Mouse (Mus musculus) activated CD4-positive, CD25-positive, alpha-beta regulatory T cell, adult 4 months (primary cell): ENCODE data around the gene Cldn14. TPM values are rescaled to one million over a fixed set of nuclear protein-coding genes. Genes with fewer than 3 reads are reported as not detected.
A peak's percentile ranks its signal among the peaks of the same experiment; 100 is the strongest.
"Not testable (repeated sequence)": the region's sequence is repeated elsewhere in the genome, so short reads cannot be mapped to it uniquely, and the experiment has no call there.

Experiments used
- ATAC-seq: one replicate; pipeline ENCODE4 v1.8.0; 2017
- polyA plus RNA-seq, 2 experiments: library from polyadenylated mRNA; unstranded; fragments of 100-300 nt; shearing (Covaris generic); gene quantifications; one replicate each; pipeline ENCODE4 v1.2.1; 2017

The Cldn14 gene
- polyA plus RNA-seq: not detected

DNA sequence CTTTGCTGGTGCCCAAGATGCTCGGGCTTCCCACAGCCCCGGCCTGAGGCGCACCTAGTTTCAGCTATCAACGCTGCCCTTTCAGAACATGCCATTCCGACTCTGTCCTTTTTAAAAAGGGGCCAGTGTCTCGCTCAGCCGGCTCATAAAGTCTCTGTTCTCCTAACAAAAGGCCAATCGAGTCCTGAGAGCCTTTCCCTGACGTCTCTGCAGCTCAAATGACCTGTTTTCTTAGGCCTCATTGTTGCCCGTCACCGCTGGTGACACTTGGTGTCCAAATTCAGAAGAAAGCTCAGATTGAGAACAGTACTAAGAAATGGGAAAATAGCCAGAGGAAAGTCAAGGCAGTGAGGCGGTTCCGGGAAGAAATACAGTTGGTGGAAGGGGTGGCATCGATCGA, at the start of gene Cldn14:
Cldn14 (minus strand) TSS at position 101 of the 400 bp plus-strand sequence.
- no peak for ATAC-seq

DNA sequence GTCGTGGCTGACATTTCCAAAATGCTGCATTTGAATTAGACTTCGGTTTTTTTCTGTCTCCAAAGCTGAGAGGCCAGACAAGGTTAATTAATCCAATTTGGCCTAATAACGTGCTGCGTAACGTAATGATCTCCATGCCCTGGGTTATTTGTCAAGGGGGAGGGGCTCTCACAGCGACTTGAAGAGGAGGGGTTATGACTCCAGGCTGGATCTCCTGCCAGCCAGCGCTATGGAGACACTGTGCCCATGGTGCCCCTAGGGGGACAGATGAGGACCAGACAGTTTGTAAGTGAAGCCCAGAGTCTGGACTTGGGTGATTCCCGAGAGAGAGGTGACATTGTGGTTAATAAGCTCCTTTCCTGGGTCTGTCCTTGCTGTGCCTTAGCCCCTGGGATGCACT, 46.9 kb upstream of the Cldn14 start:
- no peak for ATAC-seq

DNA sequence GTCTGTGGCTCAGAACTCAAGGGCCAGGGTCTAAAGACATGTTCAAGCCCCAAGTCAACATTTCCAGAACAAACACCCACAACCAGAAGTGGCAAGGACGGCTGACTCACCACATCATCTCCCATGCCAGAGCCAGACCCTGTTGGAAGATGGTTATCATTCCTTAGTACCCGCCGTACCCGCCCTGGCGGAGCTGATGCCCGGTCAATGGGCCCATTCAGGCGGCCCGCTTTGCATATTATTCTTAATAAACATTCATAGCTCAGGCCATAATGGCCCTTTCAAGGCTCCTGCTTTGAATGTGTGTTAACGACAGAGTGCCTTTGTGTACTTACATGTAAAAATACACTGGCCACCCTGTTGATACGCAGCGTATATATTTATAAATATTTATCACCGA, 46.5 kb upstream of the Cldn14 start:
- no peak for ATAC-seq

DNA sequence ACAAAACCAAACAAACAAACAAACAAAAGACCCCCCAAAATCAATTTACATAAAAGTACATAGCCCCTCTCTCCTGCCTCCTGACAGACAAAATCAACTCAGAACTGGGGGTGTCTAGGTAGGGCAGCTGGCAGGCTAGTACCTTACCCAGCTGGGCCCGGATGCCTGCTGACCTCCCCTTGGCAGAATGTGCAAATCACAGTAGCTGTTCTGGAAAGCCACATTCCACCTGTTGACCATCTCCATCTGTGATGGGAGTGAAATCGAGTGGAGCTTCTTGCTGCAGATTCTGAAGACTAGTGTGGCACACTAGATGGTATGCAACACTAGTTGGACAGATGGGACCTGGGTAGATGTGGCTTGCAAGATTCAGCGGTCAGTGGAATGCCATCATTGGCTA, 41.7 kb upstream of the Cldn14 start:
- no peak for ATAC-seq

DNA sequence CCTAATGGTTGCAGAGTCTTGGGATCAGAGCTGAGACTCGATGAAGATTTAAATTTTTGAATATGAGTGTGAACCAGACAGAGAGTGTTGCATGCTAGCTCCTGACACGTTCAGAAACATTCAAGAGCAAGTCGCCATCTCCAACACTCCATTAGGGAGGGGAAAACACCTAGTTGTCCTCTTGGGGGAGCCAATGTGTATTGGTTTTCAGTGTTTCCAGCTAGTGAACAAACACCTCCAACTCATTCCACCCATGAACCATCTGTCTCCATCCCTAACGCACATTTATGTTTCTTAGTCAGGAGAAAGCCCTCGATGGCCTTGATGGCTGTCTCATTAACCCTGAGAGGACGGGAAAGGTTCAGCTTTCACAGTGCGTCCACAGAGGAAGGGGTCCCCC, 36.4 kb upstream of the Cldn14 start:
- ATAC-seq: no peak

DNA sequence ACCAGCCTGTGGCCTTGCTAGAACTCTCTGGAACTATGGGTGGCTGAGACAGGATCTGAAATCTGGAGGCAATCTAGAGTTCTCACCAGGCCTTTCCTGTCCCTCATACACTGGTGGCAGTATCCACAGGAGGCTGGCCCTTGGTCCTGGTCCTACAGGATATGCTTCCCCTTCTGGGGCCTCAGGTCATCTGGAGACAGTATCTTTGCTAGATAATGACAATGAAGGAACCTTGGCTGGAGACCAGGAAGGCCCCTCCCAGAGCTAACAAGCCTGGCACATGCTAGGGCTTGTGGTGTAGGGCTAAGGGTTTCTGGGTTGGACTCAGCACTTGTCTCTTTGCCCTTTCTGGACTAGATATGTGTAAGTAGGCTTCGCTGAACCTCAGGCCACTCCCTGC, 35.2 kb upstream of the Cldn14 start:
- no peak for ATAC-seq

GRCm38 (mm10) chr16:94041065-94041712, 32.6 kb upstream of the Cldn14 start:
- no peak for ATAC-seq

DNA sequence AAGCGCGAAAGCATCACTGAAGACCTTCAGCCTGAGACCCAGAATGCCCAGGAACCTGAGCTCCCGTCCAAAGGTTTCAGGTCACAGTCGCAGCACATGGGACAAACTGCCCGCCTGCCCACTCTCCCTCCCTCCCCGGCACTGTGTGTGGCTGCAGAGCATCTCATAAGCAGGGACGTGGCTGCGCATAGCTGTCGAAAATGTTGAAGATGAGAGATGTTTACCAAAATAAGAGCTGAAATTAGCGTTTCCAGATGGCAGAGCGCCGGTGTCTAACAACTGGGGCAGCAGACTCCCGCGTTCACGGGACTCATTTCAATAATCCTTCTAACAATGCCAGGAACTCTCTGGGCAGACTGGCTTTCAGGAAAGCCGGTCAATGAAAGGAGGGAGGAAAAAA, 31.8 kb upstream of the Cldn14 start:
- ATAC-seq: no peak

DNA sequence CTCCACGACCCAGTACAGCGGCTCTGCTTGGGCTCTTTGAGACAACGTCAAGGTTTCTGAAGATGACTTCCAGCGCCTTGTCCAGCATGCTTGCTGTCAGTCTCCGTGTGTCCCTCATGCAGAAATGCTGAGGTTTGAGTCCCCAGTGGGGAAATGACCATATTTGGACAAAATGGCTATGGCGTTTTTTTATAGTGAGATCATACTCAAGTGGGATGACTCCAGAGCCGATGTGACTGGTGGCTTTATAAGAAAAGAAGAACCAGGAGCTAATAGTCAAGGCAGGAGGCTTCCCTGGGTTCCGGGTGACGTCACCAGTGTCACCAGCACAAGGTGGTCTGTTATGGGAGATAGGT, 30.3 kb upstream of the Cldn14 start:
- no peak for ATAC-seq

DNA sequence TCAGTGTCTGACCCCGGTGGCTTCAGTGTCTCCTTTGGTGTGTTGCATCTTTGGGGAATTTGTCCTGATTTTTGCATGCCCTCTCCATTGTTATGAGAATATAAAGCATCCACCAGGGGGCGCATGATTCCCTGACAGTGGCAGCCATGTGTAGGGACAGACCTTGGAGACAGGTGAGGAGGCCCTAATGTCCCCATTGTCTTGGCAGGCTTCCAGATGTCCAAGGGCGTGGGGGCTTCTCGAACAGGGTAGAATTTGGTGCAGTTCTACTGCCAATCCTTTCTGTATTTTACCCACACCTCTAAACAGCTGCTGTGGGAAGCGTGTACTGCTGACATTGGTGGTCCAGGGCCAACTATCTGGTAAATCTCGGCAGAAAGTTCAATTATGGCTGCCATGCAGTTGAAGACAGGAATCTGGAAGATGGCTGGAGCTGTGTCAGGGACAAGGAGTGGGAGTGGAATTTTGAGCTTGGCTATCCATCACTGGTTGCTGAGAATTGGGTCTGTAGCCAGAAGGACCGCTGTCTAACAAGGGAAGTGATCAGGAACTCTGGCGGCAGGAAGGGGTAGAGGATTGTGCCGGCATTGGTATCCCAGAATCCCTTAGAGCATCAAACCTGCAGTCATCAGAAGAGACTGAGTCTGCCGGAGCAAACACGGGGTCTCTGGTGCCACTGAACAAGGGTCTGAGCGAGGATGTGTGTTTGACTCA, 29.8 kb upstream of the Cldn14 start:
- ATAC-seq: peak; percentile 36

DNA sequence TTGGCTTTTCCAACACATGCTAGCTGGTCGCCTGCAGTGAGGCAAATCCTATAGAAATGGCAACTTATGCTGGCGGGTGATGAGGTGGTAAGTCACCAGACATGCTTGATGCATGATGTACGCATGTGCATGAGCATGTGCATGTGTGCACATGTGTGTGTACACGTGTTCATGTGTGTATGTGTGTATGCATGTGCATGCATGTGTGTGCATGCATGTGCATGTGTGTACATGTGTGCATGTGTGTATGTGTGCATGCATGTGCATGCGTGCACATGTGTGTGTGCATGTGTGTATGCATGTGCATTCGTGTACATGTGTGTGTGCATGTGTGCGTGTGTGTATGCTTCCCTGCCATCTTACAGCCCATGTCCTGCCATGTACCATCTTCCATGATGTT, 28.6 kb upstream of the Cldn14 start:
- ATAC-seq: no peak

DNA sequence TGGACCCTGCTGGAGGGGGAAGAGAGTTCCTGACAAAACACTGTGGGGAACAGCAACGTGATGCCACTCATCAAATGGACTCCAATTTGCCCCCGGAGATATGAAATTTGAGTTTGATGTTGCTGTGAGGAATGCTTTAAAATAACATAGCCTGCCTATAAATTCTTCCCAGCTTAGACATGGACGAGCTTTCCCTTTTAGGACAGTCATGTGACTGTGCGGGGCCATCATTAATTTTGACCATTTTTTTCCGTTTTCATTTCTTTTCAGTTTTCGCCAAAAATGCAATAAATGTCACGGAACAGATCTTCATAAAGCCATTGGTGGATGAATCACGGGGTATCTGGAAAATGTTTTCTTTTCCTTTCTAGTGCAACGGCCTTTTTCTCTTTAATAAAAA, 25.5 kb upstream of the Cldn14 start:
- ATAC-seq: no peak

DNA sequence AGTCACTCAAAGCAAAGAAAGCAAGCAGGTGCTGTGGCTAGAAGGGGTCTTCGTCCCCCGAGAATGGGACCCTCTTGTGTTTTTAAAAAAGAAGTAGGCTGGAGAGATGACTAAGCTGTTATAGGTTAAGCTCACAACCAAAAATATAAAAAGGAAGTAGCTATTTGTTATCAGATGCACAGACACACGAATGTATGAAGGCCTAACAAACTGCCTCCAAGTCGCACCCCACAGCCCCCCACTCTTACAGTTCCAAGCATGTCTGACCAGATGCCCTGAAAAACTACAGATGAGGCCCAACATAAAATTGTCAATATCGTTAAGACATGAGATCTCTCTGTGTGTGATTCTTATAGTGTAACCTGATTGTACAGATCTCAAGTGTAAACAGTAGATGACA, 23.6 kb upstream of the Cldn14 start:
- ATAC-seq: no peak

DNA sequence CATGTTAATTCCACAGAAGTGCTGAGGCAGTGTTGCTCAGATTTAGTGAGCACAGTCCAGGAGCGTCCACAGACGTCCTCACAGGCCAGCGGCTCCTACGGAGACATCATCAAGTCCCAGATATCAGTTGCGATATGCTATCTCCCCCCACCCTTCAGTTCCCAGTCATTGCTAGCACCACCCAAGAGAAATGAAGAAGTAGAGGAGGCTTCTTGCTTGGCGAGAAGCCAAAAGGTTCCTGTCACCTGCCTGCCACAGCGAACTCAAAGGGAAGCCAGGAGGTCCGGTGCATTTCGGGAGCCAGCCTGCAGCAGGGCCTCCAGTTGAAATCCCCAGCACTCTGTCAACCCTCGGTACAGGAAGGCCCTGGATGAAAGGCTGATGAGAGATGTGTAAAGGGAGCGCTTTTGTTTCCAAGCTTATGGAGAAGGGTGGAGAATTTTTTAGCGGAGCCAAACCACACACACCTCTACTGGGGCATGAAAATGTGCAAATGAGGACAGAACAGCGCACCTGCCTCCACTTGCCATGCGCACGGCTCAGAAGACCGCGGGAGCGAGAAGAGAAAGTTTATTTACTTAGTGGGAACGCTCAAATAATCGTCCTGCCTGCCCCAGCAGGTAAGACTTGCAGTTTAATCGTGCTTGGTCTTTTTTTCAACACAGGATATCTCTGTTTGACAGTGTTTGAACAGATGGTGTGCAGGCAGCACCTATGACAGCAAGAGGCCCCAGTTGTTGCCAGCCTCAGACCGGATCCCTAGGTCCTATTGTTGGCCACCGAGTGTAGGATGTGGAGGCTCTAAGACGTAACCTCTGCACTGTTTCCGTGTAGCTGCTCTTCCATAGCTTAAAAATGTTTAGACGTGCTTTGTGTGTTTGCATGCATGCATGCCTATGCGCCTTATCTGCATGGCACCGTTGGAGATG, 15.0 kb upstream of the Cldn14 start:
- ATAC-seq: no peak

DNA sequence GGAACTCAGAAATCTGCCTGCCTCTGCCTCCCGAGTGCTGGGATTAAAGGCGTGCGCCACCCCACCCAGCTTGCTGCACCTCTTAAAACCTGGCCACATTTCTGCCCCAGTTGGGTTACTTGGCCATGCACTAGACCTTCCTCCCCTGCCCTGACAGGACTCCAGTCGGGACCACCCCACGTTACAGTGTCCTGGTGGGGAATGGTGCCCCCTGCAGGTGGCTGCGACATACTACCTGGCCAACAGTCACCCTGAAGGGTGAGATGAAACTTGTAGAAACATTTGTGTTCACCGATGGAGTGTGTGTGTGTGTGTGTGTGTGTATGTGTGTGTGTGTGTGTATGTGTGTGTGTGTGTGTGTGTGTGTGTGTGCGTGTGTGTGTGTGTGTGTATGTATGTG, 11.1 kb upstream of the Cldn14 start:
- ATAC-seq: not testable (repeated sequence)

GRCm38 (mm10) chr16:94017953-94018352, 9.3 kb upstream of the Cldn14 start:
- no peak for ATAC-seq

- ATAC-seq: no peak
Measured at GRCm38 (mm10) chr16:94014489-94015096, 6.0 kb upstream of the Cldn14 start.

GRCm38 (mm10) chr16:94013328-94014086, 4.9 kb upstream of the Cldn14 start:
- not testable (repeated sequence) for ATAC-seq

GRCm38 (mm10) chr16:94011224-94011623, 2.6 kb upstream of the Cldn14 start:
- no peak for ATAC-seq

- no peak for ATAC-seq
Measured at GRCm38 (mm10) chr16:94010633-94011032, 2.0 kb upstream of the Cldn14 start.

DNA sequence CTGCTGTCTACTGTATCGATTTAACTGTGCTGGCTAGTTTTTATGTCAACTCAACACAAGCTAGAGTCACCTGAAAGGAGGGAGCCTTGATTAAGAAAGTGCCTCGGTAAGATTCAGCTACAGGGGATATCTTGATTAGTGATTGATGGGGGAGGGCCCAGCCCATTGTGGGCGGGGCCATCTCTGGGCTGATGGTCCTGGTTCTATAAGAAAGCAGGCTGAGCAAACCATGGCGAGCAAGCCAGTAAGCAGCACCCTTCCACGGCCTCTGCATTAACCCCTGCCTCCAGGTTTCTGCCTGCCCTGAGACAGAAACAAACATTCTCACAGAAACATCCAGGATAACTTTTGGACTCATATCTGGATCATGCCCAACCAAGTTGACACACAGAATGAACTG, 1.5 kb upstream of the Cldn14 start:
- no peak for ATAC-seq

DNA sequence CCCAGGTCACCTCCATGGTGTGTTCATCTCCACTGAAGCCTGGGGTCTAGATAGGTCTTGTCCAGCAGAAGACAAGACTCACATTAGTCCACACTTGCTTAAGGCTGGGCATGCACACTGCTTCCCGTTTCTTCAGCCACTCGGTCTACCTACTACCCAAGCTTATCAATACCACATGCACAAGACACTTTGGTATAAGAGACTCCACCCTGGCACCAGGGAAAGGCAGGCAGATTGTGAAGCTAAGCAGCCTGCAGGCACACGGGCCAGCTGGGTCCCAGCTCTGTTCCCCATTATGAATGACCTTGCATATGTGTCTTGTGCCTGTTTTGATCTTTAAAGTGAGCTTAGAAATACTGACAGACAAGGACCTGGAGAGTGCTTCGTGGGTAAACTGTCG, 719 bp upstream of the Cldn14 start:
- ATAC-seq: no peak
